Mouse (Mus musculus) thymus, adult 18-20 months (tissue): ENCODE measurements around the gene Ten1.
A peak's percentile ranks its signal among the peaks of the same experiment; 100 is the strongest.

Source experiments
- DNase-seq, 2 experiments: peaks; one replicate each; pipeline ENCODE4 v3.0.0; 2022; ENCODE audit warnings: mixed read lengths in 2 of 2

Ten1 gene

GRCm38 (mm10) chr11:116241744-116242235 lies 43.1 kb downstream of the Ten1 start:
- DNase-seq = no peak

GRCm38 (mm10) chr11:116244580-116244979 lies 45.9 kb downstream of the Ten1 start:
- no peak for DNase-seq

DNA sequence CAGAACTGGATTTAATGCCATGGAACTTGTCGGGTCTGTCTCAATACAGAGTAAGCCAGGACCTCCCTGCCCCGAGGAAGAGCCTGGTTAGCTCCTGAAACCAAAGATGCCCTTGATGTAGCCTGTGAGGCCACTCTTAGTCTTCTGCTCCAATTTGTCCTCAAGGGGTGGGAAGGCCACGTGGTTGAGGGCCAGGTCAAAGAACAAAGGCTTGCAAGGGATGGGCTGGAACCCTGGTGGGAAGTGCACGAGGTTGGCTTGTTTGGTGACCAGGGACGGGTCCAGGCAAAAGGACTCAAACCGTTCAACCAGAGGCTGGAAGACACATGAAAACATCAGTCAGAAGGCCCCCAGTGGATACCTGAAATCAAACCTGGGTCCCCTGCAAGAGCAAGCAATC lies 47.0 kb downstream of the Ten1 start:
- no peak for DNase-seq

DNA sequence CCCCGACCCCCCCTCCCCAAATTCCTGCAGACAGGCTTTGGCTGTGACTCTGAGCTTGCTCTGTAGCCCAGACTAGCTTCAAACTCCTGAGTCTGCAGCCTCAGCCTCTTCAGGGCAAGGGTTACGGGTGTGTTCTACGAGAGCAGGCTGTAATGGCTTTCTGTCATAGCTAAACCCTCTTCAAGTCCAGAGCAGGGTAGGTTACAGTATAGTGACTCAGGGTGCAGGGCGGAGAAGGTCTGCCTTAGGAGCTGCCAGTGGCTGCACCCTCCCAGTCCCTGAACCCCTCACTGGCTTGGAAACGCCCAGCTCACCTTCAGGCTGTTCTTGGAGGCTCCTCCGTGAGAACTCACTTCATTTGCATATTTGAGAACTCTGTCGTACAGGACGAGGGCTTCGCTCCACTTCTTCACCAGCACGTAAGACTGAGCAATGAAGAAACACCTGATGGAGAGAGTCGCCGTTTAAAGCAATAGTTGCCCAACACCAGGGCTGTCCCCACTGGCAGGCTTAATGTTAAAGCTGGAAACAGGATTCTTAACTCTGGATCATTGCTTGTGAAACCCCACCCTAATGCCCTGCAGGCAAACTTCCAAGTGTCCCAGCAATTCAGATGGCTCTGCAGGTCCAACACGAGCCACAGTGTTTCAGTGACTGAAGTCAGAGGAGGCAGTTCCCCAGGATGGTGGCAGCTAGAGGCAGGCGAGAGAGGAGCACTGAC lies 49.0 kb downstream of the Ten1 start:
- no peak for DNase-seq

- no peak for DNase-seq
Measured at GRCm38 (mm10) chr11:116250898-116251297, 52.2 kb downstream of the Ten1 start.

- peak in 1 of 2 experiments; percentile 57 for DNase-seq
Measured at GRCm38 (mm10) chr11:116253076-116253600, 54.5 kb downstream of the Ten1 start.

DNA sequence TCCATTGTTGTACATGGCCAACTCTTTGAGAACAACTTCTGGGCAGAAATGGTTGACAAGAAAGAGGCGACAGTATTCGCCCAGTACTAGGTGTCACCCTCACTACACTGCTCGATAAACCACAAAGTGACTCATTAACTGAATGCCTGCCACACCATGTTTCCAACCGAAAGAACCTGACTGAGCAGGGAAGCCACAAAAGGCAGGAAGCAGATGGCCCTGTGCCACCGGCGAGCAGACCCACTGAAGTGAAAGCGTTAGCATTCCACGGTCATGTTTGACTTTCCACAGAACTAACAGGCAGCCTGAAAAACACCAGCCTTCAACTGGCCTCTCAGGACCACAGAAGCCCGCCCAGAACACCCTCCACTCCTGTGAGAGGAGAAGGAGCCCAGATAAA lies 56.0 kb downstream of the Ten1 start:
- DNase-seq = peak in 1 of 2 experiments; percentile 31

- DNase-seq = no peak
Measured at GRCm38 (mm10) chr11:116255090-116255981, 56.7 kb downstream of the Ten1 start.

DNA sequence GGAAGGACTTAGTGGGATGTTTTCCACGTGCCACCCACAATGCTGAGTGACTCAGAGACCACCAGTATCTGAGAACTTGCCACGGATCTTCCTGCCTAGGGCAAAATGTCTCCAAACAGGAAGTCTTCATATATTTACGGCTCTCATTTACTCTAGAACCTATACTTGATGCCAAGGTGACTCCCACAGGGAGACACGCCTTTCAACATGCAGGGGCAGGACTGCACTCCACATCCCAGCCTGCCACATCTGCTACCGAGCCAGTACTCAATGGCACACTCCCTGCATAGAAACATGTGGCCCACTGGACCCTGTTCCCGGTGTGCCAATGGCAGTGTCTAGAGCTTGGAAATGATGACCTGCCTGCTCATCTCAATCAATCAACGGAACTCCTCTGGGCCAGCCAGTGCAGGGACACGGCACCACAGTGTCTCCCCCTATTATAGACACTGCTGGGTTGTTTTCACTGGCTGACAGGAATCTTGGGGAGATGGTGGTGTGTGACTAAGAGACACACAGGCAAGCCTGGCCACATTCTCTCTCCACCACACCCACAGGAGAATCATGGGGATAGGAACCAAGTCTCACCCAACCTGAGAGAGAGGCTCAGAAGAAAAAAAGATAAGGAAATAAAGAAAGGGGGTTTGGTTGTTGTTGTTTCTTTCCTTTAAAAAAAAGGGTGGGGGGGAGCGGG lies 57.5 kb downstream of the Ten1 start:
- no peak for DNase-seq

DNA sequence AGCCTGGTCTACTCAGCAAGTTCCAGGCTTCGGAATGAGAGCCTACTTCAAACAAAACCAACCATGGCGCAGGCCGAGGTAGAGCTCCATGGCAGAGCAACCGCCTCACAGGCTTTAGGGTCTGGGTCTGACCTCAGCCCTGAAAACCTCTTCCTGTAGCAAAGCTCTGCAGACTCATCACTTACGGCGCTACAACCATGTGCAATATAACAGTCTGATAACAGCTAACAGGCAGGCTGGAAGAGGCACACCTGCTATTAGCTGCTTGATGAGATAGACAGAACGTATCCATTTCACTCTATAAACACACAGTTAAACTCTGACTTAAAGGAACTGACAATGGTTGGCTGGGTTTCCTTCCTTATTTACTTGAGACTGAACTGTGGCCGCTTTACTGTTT lies 60.8 kb downstream of the Ten1 start:
- DNase-seq = peak in 1 of 2 experiments; percentile 27

DNA sequence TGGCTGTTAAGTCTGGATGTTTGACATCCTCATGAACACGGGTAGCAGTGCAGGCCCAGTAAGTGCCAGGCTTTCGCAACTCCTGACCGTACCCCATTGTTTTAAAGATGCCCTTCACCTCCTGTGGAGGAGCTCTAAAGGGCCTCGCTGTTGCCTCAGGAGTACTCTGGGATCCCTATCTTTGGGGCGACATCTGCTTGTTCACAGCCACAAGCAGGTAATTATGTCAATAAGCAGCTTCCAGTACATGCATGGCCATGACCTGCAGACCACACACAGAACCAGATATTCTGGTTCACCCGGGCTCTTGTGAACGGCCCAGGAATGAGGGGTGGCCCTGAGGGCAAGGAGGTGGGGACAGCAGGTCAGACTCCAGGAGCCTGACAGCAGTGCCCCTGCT lies 61.6 kb downstream of the Ten1 start:
- no peak for DNase-seq
